Mouse (Mus musculus) gastrocnemius, postnatal 10 days (tissue): ENCODE results near the gene Sdk1. TPM values are rescaled to one million over a fixed set of nuclear protein-coding genes. Genes with fewer than 3 reads are reported as not detected.

Experiments
- DNase-seq: peaks from one replicate; pipeline ENCODE4 v3.0.0; 2021; ENCODE audit warnings: mixed read lengths
- total RNA-seq, 2 experiments: library from RNA; stranded (reverse); gene quantifications; 2 replicates each; pipeline ENCODE4 v1.2.3; 2021

Sdk1 gene
- total RNA-seq, 2 experiments from 2014 or later, result 5.1 to 5.8 TPM

DNA sequence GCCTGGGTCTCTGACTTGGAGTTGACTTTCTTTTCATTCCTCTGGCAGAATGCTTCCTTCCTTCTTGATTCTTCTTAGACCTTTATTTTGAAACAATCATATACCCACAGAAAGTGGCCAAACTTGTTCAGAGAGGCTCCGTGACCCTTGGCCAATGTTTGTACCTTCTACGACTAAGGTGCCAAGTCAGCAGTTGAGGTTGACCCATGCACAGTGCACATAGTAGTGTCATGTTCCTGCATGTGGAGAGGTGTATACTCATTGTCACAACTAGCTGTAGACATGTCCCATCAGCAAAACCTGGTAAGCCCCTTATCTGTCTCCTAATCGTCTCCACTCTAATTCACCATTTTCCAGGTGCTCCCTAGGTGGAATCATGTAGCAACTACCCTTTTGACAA lies 530.2 kb downstream of the Sdk1 start:
- DNase-seq, result no peak

DNA sequence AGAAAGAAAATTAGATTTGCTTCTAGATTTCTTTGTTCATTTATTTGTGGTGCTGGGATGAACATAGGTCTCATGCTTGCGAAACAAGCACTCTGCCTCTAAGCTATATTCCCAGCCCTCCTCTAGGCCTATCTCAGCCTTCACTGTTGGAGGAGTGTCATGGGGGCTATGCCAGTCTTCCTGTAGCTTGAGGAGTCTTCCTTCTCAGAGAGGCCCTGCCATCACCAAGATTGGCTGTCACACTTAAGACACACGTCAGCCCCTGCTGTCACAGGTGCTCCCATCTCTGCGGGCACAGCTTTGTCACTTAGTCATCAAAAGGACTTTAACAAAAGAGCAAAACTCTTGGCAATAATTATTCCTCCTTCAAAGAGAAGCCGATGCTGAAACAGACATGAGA lies 536.9 kb downstream of the Sdk1 start:
- no peak for DNase-seq

DNA sequence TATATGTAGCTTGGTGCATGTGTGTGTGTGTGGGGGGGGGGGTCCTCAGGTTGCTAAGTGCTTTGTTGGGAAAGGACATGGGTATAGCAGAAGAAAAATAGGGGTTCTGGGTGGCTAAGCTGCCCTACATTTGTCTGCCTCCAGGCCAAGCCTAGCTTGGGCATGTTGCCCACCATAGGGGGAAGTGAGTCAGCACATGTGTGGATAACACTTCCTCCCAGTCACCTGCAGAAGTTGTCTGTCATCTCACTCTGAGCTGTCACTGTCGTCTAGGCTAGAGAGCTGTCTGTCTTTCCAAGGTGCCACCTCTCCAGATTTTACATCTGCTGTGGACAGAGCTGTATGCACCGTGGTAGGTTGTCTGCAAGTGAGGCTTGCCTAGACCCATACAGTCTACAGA lies 539.9 kb downstream of the Sdk1 start:
- no peak for DNase-seq

DNA sequence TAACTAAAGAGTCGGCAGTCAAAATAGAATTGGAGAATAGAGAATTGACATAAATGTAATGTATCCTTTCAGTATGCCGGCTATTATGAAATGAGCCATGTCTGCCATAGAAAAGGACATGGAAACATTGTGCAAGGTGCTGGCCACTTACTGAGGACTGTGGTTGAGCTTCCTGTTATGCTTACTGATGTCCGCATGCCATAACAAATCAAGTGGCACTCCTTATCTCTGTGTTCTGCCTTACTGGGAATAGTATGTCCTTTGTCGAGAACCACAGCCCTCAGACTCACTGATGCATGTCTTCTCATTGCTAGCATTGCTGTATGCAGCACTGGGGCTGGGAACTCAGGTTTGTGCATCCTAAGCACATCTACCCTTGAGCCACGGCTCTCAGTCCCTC lies 541.0 kb downstream of the Sdk1 start:
- DNase-seq, result no peak

DNA sequence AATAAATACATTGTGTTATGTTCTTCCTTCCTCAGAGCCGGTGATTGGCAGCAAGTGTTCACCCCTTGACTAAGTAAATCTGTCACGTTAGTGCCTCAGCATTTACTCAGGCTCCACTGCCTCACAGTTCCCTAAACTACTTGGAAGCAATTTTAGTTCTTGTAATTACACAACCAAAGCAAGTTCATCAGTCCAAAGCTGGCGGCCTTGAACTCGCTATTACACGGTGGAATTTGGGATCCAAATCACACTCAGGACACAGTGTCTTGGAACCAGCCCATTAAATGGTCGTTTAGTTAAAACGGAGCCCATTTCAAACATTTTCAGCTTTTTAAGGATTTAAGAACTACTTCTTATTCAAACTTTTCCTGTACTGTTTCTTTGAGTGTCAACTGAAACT lies 542.2 kb downstream of the Sdk1 start:
- no peak for DNase-seq

DNA sequence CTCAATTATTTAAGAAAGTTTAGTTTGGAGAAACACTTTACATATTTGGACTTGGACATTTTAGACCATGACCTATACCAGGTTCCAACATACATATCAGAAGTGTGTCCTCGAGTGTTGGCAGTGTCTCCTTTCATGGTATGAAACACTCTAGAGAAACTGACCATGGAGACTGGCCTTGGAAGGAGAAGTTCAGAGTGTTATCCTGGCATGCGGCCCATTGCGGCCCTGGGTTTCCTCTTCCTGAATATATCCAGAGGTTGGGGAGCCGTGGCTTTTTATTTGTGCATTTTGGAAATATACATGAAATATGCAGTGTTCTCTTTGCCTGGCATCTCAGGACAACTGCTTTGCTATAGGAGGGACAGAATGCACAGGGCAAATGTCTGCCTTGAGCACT lies 552.6 kb downstream of the Sdk1 start:
- no peak for DNase-seq

DNA sequence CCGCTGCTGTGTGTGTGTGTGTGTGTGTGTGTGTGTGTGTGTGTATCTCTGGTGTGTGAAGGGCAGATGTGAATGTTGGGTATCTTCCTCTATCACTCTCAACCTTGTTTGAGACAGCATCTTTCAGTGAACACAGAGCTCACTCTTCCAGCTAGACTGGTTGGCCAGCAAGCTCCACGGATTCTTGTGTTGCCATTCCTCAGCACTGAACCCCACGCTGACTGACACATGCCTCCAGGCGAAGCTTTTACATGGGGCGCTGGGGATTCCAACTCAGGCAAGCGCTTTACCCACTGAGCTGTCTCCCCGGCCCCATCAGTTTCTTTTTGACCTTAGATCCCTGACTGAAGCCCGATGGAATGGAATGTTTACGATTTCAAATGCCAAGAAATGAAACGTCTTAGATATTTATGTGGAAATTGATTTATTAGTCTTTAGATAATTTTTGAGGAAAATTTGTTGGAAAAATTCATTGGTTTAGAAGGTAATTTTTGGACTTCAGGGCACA lies 582.6 kb downstream of the Sdk1 start:
- DNase-seq, result no peak

DNA sequence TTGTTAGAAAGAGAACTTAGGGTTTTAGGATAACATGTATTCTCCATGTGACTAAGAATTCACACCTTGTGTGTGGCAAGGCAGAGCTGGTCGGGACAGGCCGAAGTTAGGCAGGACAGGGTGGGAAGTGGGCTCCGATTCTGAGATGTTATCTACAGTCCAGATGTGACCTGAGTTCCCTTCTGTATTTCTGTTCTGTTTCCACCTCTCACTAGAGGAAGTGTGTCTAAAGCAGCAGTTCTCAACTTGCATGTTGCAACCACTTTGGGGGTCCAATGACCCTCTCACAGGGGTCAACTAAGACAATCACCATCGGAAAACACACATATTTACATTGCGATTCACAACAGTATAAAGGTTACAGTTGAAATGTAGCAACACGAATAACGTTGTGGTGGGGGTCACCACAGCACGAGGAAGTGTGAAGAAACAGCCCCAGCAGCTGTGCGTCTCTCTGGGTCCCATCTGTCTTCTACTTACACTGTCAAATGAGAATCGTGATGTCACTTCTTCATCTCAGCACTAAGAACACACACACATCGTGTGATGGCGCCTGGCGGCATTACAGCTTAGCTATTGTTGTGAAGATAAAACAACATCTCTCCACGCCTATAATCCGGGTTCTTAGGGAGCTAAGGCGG lies 583.6 kb downstream of the Sdk1 start:
- DNase-seq, result no peak

DNA sequence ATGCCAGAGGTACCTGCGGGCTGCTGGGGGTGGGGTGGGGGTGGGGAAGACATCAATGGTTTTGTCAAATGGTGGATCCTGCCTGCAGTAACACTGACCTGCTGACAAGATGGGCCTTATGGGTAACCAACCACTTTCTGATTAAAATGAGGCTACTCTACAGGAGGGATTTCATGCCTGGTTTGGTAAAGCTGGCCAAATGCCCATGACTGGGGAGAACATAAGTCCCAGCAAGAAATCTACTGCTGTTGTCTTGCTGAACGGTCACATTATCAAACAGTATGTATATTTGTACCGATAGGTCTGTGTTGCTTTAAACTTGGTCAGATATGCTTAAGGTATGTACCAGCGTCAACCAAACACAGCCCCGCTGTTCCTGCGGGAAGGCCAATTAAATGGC lies 594.3 kb downstream of the Sdk1 start:
- DNase-seq, result no peak

DNA sequence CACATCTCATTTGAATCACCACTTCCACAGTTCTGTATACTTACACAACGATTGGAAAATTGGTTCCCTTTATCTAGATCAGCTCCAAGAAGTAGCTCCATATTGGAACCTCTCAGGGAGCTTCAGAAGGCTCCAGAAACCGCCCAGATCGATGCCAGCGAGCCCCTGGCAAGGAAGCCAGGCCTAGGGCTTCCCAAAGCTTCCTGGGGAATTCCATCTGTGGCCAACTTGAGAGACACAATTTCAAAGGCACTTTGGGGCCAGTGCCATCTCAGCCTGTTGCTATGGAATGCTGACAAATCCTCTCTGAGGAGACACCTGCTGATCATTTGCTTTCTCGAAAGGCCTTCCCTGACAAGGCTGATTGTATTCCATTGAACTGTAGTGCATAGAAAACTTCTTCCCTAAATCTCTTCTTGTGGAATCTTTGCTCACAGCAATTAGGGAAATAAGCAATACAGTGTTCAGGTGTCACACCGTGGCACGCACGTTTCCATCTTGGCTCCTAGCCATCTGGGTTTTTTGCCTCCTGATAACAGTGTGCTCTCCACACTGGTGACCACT lies 595.7 kb downstream of the Sdk1 start:
- DNase-seq, result no peak

DNA sequence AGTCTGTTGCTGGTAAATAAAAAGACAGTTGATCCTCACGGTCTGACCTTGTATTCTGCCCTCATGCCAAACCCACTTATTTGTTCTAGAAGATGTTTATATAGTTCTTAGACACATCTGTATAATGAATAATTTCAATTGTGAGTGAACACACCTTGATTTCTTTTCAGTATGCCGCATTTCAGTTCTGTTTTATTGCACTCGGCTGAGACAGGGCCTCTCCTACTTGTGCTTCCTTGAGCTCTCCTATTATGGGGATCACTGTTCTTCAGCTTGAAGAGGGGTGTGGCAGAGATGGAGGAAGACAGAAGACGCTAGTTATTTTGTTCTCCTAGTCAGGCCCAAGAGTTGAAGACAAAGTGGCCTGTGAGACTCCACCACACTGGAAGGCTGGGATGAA lies 603.4 kb downstream of the Sdk1 start:
- no peak for DNase-seq

DNA sequence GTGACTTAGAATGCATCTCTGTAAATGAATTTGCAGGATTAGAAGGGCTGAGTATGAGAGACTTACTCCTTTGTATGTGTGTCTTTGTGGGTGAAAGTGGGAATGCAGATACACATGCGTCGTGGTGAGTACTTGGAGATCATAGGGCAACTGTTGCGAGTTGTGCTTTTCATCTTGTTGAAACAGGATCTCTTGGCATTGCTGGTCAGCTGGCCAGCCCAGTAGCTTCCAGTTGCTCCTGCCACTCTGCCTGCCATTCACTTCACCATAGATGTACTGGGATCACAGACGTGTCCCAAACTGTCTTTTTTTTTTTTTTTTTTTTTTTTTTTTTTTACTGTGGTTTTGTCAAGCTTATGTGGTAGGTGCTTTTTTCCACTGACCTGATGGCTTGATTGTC lies 606.4 kb downstream of the Sdk1 start:
- peak; percentile 29 for DNase-seq

DNA sequence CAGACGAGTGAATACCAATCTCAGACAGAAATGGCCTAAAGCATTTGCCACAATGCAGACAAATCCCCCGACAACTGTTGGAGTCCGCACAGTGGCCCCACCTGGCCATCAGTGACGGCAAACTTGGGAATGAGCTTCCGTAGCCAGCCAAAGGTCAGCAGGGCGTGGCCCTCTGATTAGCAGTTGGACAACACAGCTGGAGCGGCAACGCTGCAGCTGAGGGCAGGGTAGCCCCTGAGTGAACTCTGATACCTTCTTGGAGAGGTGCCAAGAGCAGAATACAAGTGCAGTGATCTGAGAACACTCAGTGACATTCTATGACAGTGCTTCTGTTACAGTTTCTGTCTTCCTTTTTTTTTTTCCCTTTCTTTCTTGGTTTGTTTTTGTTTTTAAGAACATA lies 610.9 kb downstream of the Sdk1 start:
- no peak for DNase-seq

DNA sequence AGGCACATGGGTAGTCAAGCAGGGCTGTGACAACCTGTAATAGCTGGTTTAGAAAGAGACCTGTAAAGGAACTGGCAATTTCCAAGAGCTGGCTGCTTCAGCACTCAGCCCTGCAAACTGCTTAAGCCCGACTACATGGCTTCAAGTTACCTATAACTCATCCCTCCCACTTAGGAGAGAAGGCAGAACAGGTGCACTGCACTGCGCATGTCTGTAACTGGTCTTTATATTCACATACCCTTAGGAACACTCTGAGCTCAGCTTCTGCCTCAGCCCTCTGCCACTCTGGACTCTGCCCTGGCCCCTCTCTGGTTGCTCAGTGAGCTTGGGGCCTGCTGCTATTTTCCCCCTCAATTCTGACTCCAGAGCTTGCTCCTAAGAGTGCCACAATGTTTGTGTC lies 615.2 kb downstream of the Sdk1 start:
- DNase-seq, result no peak

DNA sequence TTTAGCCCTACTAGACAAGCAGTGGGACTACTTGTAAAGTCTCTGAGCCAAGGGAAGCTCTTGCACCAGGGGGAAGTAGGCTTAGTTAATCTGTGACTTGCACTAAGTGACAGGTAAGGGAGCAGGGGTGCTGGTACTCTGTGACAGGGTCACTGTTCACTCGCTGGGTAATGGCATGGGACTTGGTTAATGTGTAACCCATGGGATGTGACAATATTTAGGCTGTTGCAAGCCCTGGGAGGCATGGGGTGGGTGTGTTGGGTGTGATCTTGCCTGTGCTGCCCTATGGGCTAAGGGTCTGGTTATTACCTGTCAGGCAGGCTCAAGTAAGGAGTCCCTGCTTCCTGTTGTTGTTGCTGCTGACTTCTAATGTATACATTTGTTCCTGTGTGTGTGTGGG lies 616.5 kb downstream of the Sdk1 start:
- no peak for DNase-seq

DNA sequence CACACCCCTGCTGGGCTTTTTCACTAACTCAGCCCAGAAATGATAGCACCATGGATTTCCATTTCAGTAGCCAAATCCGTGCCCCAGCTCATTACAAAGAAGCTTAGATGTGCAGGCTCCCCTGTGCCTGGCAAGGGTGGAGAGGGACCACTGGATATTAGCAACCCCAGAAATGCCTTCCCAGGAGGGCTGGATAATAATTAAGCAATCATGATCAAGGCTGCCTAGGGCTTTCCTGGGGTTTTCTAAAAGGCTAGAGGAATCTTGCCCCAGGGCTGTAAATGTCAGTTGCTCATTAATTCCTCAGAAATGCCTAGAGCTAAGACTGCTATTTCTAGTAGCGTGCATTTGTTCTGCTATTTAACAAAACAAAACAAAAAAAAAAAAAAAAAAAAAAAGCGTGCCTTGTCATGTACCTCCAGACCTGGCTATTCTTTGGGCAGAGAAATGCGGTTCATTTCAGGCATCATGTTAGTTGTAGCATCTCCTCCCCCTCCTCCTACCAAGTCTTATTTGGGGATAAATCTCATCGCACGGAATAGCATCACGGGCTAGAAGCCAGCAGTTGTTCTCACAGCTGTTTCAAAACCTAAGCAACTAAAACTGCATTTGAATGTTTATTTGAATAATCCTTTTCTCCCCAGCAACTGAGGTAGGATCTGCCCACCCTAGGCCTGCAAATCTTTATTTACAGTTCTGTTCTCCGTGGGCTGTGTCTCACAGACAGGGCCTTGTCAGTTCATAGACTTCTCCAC lies 617.3 kb downstream of the Sdk1 start:
- DNase-seq, result no peak

DNA sequence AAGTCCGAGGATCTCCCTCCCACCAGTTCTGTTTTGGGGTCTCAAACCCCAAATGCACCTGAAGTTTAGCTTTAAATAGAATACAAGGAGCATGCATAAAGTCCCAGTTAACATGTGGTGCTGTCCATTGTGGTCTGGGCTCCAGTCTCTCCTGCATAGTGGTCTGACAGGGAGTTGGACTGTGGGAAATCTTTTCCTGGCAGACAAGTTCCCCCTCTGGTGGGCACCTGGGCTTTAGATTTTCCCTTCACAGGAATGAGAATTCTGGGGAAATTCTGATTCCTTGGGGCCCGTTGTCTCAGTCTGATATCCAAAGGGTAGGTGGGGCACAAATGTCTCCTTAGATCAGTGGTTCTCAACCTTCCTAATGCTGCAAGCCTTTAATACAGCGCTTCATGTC lies 624.8 kb downstream of the Sdk1 start:
- no peak for DNase-seq

DNA sequence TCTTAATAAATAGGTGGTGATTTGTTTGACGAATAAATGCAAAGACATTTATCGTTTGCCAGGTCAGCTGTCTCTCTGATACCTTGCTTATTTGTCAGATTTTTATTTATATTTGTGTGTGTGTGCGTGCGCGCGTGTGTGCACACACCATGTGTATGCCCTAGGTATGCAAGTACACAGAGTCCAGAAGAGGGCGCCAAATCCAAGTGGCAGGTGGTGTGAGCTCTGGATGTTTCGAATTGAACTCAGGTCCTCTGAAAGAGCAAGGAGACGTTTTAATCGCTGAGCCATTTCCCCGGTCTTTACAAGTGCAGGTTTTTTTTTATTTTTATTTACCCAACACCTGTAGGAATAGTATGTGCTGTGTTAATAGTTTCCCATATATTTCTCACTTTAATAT lies 632.5 kb downstream of the Sdk1 start:
- DNase-seq, result no peak

DNA sequence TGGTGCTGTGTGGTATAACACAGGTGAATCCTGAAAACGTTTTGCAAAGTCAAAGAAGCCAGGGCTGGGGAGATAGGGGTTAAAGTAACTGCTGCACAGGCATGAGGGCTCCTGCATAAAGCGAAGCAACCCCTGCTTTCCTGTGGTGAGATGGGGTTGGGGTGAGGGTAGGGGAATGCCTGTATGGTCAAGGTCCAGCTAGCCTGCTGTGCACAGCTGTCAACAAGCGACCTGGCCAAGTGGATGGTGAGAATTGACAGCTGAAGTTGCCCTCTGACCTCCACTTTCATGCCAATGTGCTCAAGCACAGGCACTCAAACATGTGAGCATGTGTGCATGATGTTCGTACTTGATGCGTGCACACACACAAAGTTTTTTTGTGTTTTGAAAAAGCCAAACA lies 639.4 kb downstream of the Sdk1 start:
- DNase-seq, result no peak

DNA sequence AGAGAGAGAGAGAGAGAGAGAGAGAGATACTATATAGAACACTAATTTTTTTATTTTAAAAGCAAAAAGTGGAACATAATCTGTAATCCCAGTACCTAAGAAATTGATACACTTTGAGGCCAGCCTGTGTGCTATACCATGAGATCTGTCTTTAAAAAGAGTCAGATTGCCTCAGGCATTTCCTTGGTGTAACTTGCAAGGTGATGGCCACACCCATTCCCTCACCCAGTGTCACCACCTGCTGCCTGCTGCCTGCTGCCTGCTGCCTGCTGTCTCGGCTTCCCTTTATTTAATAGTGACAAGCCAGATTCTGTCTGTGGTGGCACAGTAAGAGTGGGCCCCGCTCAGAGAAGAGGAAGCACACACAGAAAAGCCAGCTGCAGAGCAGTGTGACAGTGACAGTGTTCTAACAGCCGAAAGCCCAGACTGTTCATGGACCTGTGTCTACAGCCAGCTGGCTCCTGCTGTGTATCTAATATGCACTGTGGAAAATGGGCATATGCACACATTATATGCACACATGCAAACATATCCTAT lies 642.9 kb downstream of the Sdk1 start:
- DNase-seq, result no peak

DNA sequence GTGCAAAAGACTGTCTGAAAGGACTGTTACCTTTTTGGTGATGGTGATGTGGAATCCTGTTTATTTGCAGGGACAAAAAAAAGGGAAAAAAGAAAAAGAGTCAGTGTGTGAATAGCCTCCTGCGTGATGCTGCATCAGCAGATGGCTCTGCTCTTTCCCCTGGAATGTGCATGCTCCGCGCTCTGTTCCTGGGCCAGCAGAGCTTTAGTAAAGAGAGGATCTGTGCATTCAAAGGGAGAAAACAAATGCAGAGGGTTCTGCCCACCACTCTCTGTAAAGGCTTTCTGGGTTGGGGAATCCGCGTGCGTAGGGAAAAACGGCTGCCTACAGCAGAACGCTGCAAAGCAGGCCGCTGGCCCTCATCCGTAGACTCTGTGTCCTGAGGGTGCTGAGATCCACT lies 644.7 kb downstream of the Sdk1 start:
- DNase-seq, result no peak

DNA sequence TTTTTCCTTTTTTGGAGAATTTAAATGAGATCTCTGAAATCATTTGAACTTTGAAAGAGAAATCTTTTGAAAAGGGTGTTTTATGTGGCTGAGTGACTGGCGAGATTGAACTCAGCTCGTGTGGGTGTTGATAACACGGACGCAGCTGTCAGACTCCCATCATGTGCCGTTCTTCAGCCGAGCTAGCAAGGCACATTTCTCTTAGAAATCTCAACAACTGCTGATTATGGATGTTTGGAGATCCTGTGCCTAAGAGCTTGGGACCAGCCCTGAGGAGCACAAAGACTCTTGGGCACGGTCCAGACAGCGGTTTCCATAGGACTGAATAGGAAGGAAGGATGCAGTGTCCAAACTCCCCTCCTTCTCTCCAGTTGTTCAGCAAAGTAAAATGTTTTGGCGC lies 648.5 kb downstream of the Sdk1 start:
- no peak for DNase-seq

DNA sequence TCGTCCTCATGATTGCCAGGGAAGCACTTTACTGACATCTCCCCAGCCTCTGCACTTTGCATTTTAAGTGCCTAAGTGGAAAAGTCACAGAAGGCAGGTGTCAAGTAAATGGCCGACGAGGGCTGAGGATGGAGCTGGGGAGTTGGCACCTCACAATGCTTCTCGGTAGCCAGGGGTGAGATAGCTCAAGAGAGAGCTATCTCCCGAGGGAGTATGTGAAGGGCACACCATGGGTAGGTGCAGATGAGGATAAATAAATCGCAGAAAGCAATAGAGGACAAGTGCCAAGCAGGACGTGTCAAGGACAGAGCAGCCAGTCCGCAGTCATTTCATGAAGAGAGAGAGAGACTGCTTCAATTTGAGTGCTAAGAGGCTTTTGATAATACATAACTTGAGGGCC lies 655.1 kb downstream of the Sdk1 start:
- no peak for DNase-seq

DNA sequence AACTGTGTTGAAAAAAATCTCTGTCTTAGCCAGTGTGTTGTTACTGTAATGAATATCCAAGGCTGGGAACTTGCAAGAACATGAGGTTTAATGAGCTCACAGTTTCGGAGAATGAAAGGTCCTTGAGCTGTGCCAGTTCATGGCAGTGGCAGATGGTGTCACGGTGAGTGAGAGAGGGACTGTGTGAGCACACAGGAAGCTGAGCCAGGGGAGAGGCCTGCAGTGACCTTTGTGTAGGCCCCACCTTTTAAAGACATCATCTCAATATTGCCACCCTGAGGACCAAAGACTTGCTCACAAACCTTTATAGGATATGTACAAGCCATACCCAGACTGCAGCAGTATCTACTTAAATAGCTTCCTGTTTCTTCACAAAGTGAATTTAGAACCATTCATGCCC lies 656.2 kb downstream of the Sdk1 start:
- no peak for DNase-seq
